In genomic region chr16:16302369-16303137, GRCm38 (mm10) we compare ENCODE assay signal across 8 mouse cellular contexts. TPM values are rescaled to one million over a fixed set of nuclear protein-coding genes. Genes with fewer than 3 reads are reported as not detected.
DNase-seq lines count a peak whose midpoint lies in the region; ATAC-seq lines count a peak whose summit lies in the region.

Yars2 (plus strand) TSS chr16:16302965.

- no peaks in the 10 kb centered on the region for H3K9me3 ChIP-seq in megakaryocyte, embryonic 14.5 days

- ATAC-seq in common myeloid progenitor, adult 5-6 weeks (replicated peaks; ENCODE audit: low read depth, poor library complexity, severe bottlenecking): peak; percentile 96

- H3K4me1 ChIP-seq in megakaryocyte, embryonic 14.5 days: peaks cover 21% of the 10 kb centered on the region

- DNase-seq in ZHBTc4 (ENCODE audit: low read depth, low spot score): peak; percentile 97
- peak; percentile 81 to 89 for DNase-seq in gastrocnemius, adult 8-10 months (ENCODE audit: low spot score in 2 of 2)
- peak; percentile 71 for DNase-seq in hindlimb bud, embryonic 11.5 days (ENCODE audit: extremely low spot score, low read depth, low spot score)
- DNase-seq in left cerebral cortex, adult 8-10 months (ENCODE audit: low spot score in 2 of 2): peak; percentile 86 to 93
- DNase-seq in right cerebral cortex, postnatal 10 days (ENCODE audit: low spot score in 2 of 2): peak; percentile 96
- peak; percentile 80 for DNase-seq in urinary bladder, postnatal 25 days (ENCODE audit: low spot score)

- no peaks in the 10 kb centered on the region for H3K27me3 ChIP-seq in megakaryocyte, embryonic 14.5 days (replicated peaks)

- H3K36me3 ChIP-seq in megakaryocyte, embryonic 14.5 days (replicated peaks; ENCODE audit: low read length): peaks cover 19% of the 10 kb centered on the region

- peak within 1 kb of the TSS; percentile 97 for H3K4me3 ChIP-seq in megakaryocyte, embryonic 14.5 days (replicated peaks)

RNA-seq across cellular contexts. Expression of gene Yars2, which starts in this region (rescaled TPM):
- total RNA-seq in common myeloid progenitor, adult 5-6 weeks (2017): 27.2 and 32.2 TPM in 2 replicates
- 10 to 100 TPM; 16.5 to 18.6 (median 17.7) TPM for total RNA-seq in gastrocnemius, adult 8-10 months (2022)
- 10 to 100 TPM; 19.1 to 23.4 (median 21.6) TPM for total RNA-seq in left cerebral cortex, adult 8-10 months (2022)
- 20.8 and 21.5 TPM in 2 replicates for polyA plus RNA-seq in megakaryocyte, embryonic 14.5 days (2012; ENCODE audit: insufficient read depth, low replicate concordance)

Comparison
In these comparisons a context has a peak if more than half of its experiments do, and no peak if none do; other contexts are left out.
1. Peak in every context shown above with its lines: DNase-seq, ATAC-seq and H3K4me3 ChIP-seq.